Mouse (Mus musculus): ENCODE measurements around the gene Cyb5r1. TPM values are rescaled to one million over a fixed set of nuclear protein-coding genes. Genes with fewer than 3 reads are reported as not detected.
"Not testable (repeated sequence)": the region's sequence is repeated elsewhere in the genome, so short reads cannot be mapped to it uniquely, and the experiment has no call there.

Gene Cyb5r1
- polyA plus RNA-seq, 1 experiment, result 15.4 TPM

- Histone ChIP-seq H3K4me1 (ENCODE audit: control insufficient read depth, insufficient read depth, low read length) (no peaks in the 10 kb centered on the region), H3K4me3 (ENCODE audit: insufficient read depth, low read length) (no peak overlapping the region), H3K27ac (ENCODE audit: insufficient read depth, low read length) (no peak overlapping the region)
- TF ChIP-seq POLR2A (IDR thresholded peaks at IDR 0.05; ENCODE audit: extremely low read depth, insufficient read depth, low read length) (no peak), CTCF (IDR thresholded peaks at IDR 0.05; ENCODE audit: extremely low read depth, insufficient read depth, low read length) (no peak)
These were observed 20.9 kb downstream of the Cyb5r1 start for GRCm38 (mm10) chr1:134426289-134426688.

GRCm38 (mm10) chr1:134433002-134433401 is 27.6 kb downstream of the Cyb5r1 start:
- no peak overlapping the region for H3K27ac ChIP-seq (ENCODE audit: insufficient read depth, low read length)
- H3K4me3 ChIP-seq (ENCODE audit: insufficient read depth, low read length), result no peak overlapping the region
- TF ChIP-seq CTCF (IDR thresholded peaks at IDR 0.05; ENCODE audit: extremely low read depth, insufficient read depth, low read length) (no peak), POLR2A (IDR thresholded peaks at IDR 0.05; ENCODE audit: extremely low read depth, insufficient read depth, low read length) (no peak)
- H3K4me1 ChIP-seq (ENCODE audit: control insufficient read depth, insufficient read depth, low read length), result no peaks in the 10 kb centered on the region

- no peak overlapping the region for H3K4me3 ChIP-seq (ENCODE audit: insufficient read depth, low read length)
- TF ChIP-seq POLR2A (IDR thresholded peaks at IDR 0.05; ENCODE audit: extremely low read depth, insufficient read depth, low read length), result no peak
- no peak for TF ChIP-seq CTCF (IDR thresholded peaks at IDR 0.05; ENCODE audit: extremely low read depth, insufficient read depth, low read length)
These were observed 28.1 kb downstream of the Cyb5r1 start for GRCm38 (mm10) chr1:134433473-134433872.

GRCm38 (mm10) chr1:134435414-134435813 is 30.1 kb downstream of the Cyb5r1 start:
- Histone ChIP-seq H3K27ac (ENCODE audit: insufficient read depth, low read length) (no peak overlapping the region), H3K4me1 (ENCODE audit: control insufficient read depth, insufficient read depth, low read length) (no peaks in the 10 kb centered on the region), H3K4me3 (ENCODE audit: insufficient read depth, low read length) (no peak overlapping the region)
- TF ChIP-seq CTCF (IDR thresholded peaks at IDR 0.05; ENCODE audit: extremely low read depth, insufficient read depth, low read length) (no peak), POLR2A (IDR thresholded peaks at IDR 0.05; ENCODE audit: extremely low read depth, insufficient read depth, low read length) (no peak)

More at GRCm38 (mm10) chr1:134433473-134433872, 28.1 kb downstream of the Cyb5r1 start:
- Histone ChIP-seq H3K4me1 (ENCODE audit: control insufficient read depth, insufficient read depth, low read length) (no peaks in the 10 kb centered on the region), H3K27ac (ENCODE audit: insufficient read depth, low read length) (no peak overlapping the region)

- Histone ChIP-seq H3K4me3 (ENCODE audit: insufficient read depth, low read length) (no peak overlapping the region), H3K27ac (ENCODE audit: insufficient read depth, low read length) (no peak overlapping the region), H3K4me1 (ENCODE audit: control insufficient read depth, insufficient read depth, low read length) (no peaks in the 10 kb centered on the region)
- TF ChIP-seq CTCF (IDR thresholded peaks at IDR 0.05; ENCODE audit: extremely low read depth, insufficient read depth, low read length), result no peak
- TF ChIP-seq POLR2A (IDR thresholded peaks at IDR 0.05; ENCODE audit: extremely low read depth, insufficient read depth, low read length), result no peak
These were observed 35.1 kb downstream of the Cyb5r1 start for GRCm38 (mm10) chr1:134440437-134440836.

- not testable (repeated sequence) for H3K4me3 ChIP-seq (ENCODE audit: insufficient read depth, low read length); H3K4me1 ChIP-seq (ENCODE audit: control insufficient read depth, insufficient read depth, low read length); H3K27ac ChIP-seq (ENCODE audit: insufficient read depth, low read length)
These were observed 36.4 kb downstream of the Cyb5r1 start for GRCm38 (mm10) chr1:134441737-134442136.

- Histone ChIP-seq H3K4me1 (ENCODE audit: control insufficient read depth, insufficient read depth, low read length) (no peaks in the 10 kb centered on the region), H3K27ac (ENCODE audit: insufficient read depth, low read length) (no peak overlapping the region), H3K4me3 (ENCODE audit: insufficient read depth, low read length) (no peak overlapping the region)
- no peak for TF ChIP-seq POLR2A (IDR thresholded peaks at IDR 0.05; ENCODE audit: extremely low read depth, insufficient read depth, low read length)
- TF ChIP-seq CTCF (IDR thresholded peaks at IDR 0.05; ENCODE audit: extremely low read depth, insufficient read depth, low read length), result no peak
These were observed 37.0 kb downstream of the Cyb5r1 start for GRCm38 (mm10) chr1:134442394-134442793.

- H3K4me1 ChIP-seq (ENCODE audit: control insufficient read depth, insufficient read depth, low read length); H3K27ac ChIP-seq (ENCODE audit: insufficient read depth, low read length); H3K4me3 ChIP-seq (ENCODE audit: insufficient read depth, low read length): not testable (repeated sequence)
These were observed 37.9 kb downstream of the Cyb5r1 start for GRCm38 (mm10) chr1:134443288-134443687.

- Histone ChIP-seq H3K4me1 (ENCODE audit: control insufficient read depth, insufficient read depth, low read length) (no peaks in the 10 kb centered on the region), H3K4me3 (ENCODE audit: insufficient read depth, low read length) (no peak overlapping the region), H3K27ac (ENCODE audit: insufficient read depth, low read length) (no peak overlapping the region)
- TF ChIP-seq POLR2A (IDR thresholded peaks at IDR 0.05; ENCODE audit: extremely low read depth, insufficient read depth, low read length), result no peak
- TF ChIP-seq CTCF (IDR thresholded peaks at IDR 0.05; ENCODE audit: extremely low read depth, insufficient read depth, low read length), result no peak
These were observed 40.1 kb downstream of the Cyb5r1 start for GRCm38 (mm10) chr1:134445418-134445817.

- H3K4me3 ChIP-seq (ENCODE audit: insufficient read depth, low read length); H3K4me1 ChIP-seq (ENCODE audit: control insufficient read depth, insufficient read depth, low read length); H3K27ac ChIP-seq (ENCODE audit: insufficient read depth, low read length): not testable (repeated sequence)
These were observed 43.2 kb downstream of the Cyb5r1 start for GRCm38 (mm10) chr1:134448537-134448936.

GRCm38 (mm10) chr1:134450201-134450600 is 44.8 kb downstream of the Cyb5r1 start:
- H3K4me1 ChIP-seq (ENCODE audit: control insufficient read depth, insufficient read depth, low read length), result no peaks in the 10 kb centered on the region
- TF ChIP-seq POLR2A (IDR thresholded peaks at IDR 0.05; ENCODE audit: extremely low read depth, insufficient read depth, low read length) (no peak), CTCF (IDR thresholded peaks at IDR 0.05; ENCODE audit: extremely low read depth, insufficient read depth, low read length) (no peak)
- H3K27ac ChIP-seq (ENCODE audit: insufficient read depth, low read length), result no peak overlapping the region
- no peak overlapping the region for H3K4me3 ChIP-seq (ENCODE audit: insufficient read depth, low read length)

All from cortical plate, adult 2 months (tissue).